Mouse (Mus musculus) G1E (cell line): ENCODE data around the gene Paxbp1. TPM values are rescaled to one million over a fixed set of nuclear protein-coding genes. Genes with fewer than 3 reads are reported as not detected.
"Not testable (repeated sequence)": the region's sequence is repeated elsewhere in the genome, so short reads cannot be mapped to it uniquely, and the experiment has no call there.

Experiments used
- ATAC-seq: 2 replicates; pipeline ENCODE4 v1.8.0; 2016; ENCODE audit warnings: mild to moderate bottlenecking; ENCODE audit not compliant: insufficient number of reproducible peaks, poor library complexity, low FRiP score, severe bottlenecking; ENCODE audit errors: extremely low read depth
- DNase-seq: peaks from one replicate; pipeline ENCODE4 v3.0.0; 2012; ENCODE audit warnings: low spot score
- H3K27me3 ChIP-seq: 2 replicates; pipeline ENCODE4 v1.6.1; 2012; ENCODE audit warnings: mild to moderate bottlenecking, low read length, inconsistent platforms; ENCODE audit not compliant: insufficient read depth
- H3K36me3 ChIP-seq: replicated peaks from 2 replicates; pipeline ENCODE3; 2012; ENCODE audit warnings: mild to moderate bottlenecking, inconsistent platforms
- H3K4me1 ChIP-seq: 2 replicates; pipeline ENCODE4 v1.6.1; 2012; ENCODE audit warnings: low read depth, low read length, inconsistent platforms, mixed read lengths; ENCODE audit not compliant: insufficient read depth
- H3K4me3 ChIP-seq: 2 replicates; pipeline ENCODE4 v1.5.1; 2012; ENCODE audit warnings: low read depth, mild to moderate bottlenecking, inconsistent platforms, low read length, moderate library complexity, mixed read lengths
- H3K9me3 ChIP-seq: replicated peaks from 2 replicates; pipeline ENCODE4 v1.6.1; 2012; ENCODE audit warnings: inconsistent platforms
- CTCF ChIP-seq: IDR thresholded peaks from 2 replicates; pipeline ENCODE4 v1.5.1; 2012; ENCODE audit warnings: low read depth, low read length, inconsistent platforms, mixed read lengths
- GATA1 ChIP-seq: IDR thresholded peaks from 2 replicates; pipeline ENCODE4 v1.6.1; 2012; ENCODE audit warnings: borderline replicate concordance, low read length, inconsistent platforms, mixed read lengths
- GATA2 ChIP-seq: IDR thresholded peaks from 2 replicates; pipeline ENCODE4 v1.6.1; 2012; ENCODE audit warnings: low read depth, low read length, inconsistent platforms, borderline replicate concordance
- POLR2AphosphoS5 ChIP-seq: IDR thresholded peaks from 2 replicates; pipeline ENCODE4 v1.6.1; 2012; ENCODE audit warnings: low read depth, low read length, inconsistent platforms; ENCODE audit not compliant: insufficient replicate concordance
- TAL1 ChIP-seq: conservative IDR thresholded peaks from 2 replicates; pipeline ENCODE4 v1.6.1; 2012; ENCODE audit warnings: low read depth, low read length, inconsistent platforms, mixed read lengths
- polyA plus RNA-seq: library from polyadenylated mRNA; stranded (reverse); fragments of >175 nt; gene quantifications from 2 replicates; pipeline ENCODE4 v1.2.3, GENCODE M21; 2012
- total RNA-seq, 2 experiments: library from RNA; stranded (forward) in 1 of 2; stranded (reverse) in 1 of 2; fragments of 200-1000 nt in 1 of 2; fragments of >200 nt in 1 of 2; fragmentation: Nextera tagmentation in 1 of 2; gene quantifications; 2 replicates each; pipeline ENCODE4 v1.2.3; 2014 to 2017

Paxbp1 gene
- total and polyA plus RNA-seq, 3 experiments, result 45.9 to 222 (median 116) TPM

- Histone ChIP-seq H3K36me3 (no peaks in the 10 kb centered on the region), H3K4me3 (no peak overlapping the region), H3K27me3 (no peaks in the 10 kb centered on the region), H3K9me3 (peaks cover 12% of the 10 kb centered on the region), H3K4me1 (peaks cover 38% of the 10 kb centered on the region)
- no peak for TF ChIP-seq POLR2AphosphoS5
- TF ChIP-seq GATA1, result no peak
- no peak for TF ChIP-seq TAL1
- peak; percentile 27; the same call in 1 of the 2 replicates for TF ChIP-seq CTCF
- no peak for TF ChIP-seq GATA2
- DNase-seq, result peak; percentile 70
- ATAC-seq, result peak; percentile 69
Measured at GRCm38 (mm10) chr16:91081508-91081907, 37.2 kb upstream of the Paxbp1 start.

GRCm38 (mm10) chr16:91076180-91076579 is 31.8 kb upstream of the Paxbp1 start:
- no peak; the same call in 1 of the 2 replicates for ATAC-seq
- TF ChIP-seq CTCF (peak; percentile 35; the same call in 1 of the 2 replicates), GATA2 (no peak), TAL1 (no peak)
- DNase-seq, result no peak
- Histone ChIP-seq H3K27me3 (peaks cover under 1% of the 10 kb centered on the region; the same call in 1 of the 2 replicates), H3K9me3 (no peaks in the 10 kb centered on the region), H3K4me3 (no peak overlapping the region), H3K4me1 (peaks cover 36% of the 10 kb centered on the region), H3K36me3 (no peaks in the 10 kb centered on the region)

GRCm38 (mm10) chr16:91075423-91075822 is 31.1 kb upstream of the Paxbp1 start:
- not testable (repeated sequence) for H3K9me3 ChIP-seq, H3K27me3 ChIP-seq, DNase-seq, ATAC-seq, H3K4me3 ChIP-seq, H3K36me3 ChIP-seq
- peaks cover 38% of the 10 kb centered on the region for H3K4me1 ChIP-seq

GRCm38 (mm10) chr16:91073163-91073892 is 29.0 kb upstream of the Paxbp1 start:
- peaks cover 43% of the 10 kb centered on the region for H3K4me1 ChIP-seq
- peak; percentile 58 for DNase-seq
- H3K27me3 ChIP-seq, result peaks cover 6% of the 10 kb centered on the region; the same call in 1 of the 2 replicates
- no peaks in the 10 kb centered on the region for H3K9me3 ChIP-seq
- TF ChIP-seq TAL1 (no peak), POLR2AphosphoS5 (no peak), CTCF (no peak; the same call in 1 of the 2 replicates), GATA2 (no peak), GATA1 (no peak)
- H3K4me3 ChIP-seq, result no peak overlapping the region
- H3K36me3 ChIP-seq, result no peaks in the 10 kb centered on the region
- peak; percentile 91 for ATAC-seq

GRCm38 (mm10) chr16:91072256-91072655 is 27.9 kb upstream of the Paxbp1 start:
- Histone ChIP-seq H3K4me1 (peaks cover 44% of the 10 kb centered on the region), H3K9me3 (no peaks in the 10 kb centered on the region), H3K36me3 (no peaks in the 10 kb centered on the region), H3K27me3 (peaks cover 6% of the 10 kb centered on the region; the same call in 1 of the 2 replicates), H3K4me3 (no peak overlapping the region)
- ATAC-seq (no peak), DNase-seq (no peak)
- TF ChIP-seq POLR2AphosphoS5 (no peak), GATA2 (no peak), CTCF (no peak), GATA1 (no peak), TAL1 (no peak)

GRCm38 (mm10) chr16:91068969-91069368 is 24.6 kb upstream of the Paxbp1 start:
- H3K27me3 ChIP-seq, result peaks cover 6% of the 10 kb centered on the region; the same call in 1 of the 2 replicates
- ATAC-seq (no peak), DNase-seq (no peak)
- peaks cover 53% of the 10 kb centered on the region for H3K4me1 ChIP-seq
- H3K4me3 ChIP-seq, result no peak overlapping the region
- H3K36me3 ChIP-seq, result no peaks in the 10 kb centered on the region
- TF ChIP-seq CTCF, result no peak
- TF ChIP-seq GATA1, result no peak
- no peak for TF ChIP-seq TAL1
- TF ChIP-seq GATA2, result no peak
- no peak for TF ChIP-seq POLR2AphosphoS5
- H3K9me3 ChIP-seq, result no peaks in the 10 kb centered on the region
